Mouse (Mus musculus) ES-E14 (cell line): ENCODE results near the gene Tomm22. TPM values are rescaled to one million over a fixed set of nuclear protein-coding genes. Genes with fewer than 3 reads are reported as not detected.
"Not testable (repeated sequence)": the region's sequence is repeated elsewhere in the genome, so short reads cannot be mapped to it uniquely, and the experiment has no call there.

Source experiments
- DNase-seq: peaks from one replicate; pipeline ENCODE4 v3.0.0-alpha.2; 2013; ENCODE audit warnings: low read depth, low spot score
- H3K27ac ChIP-seq: 2 replicates; pipeline ENCODE4 v1.5.1; 2012; ENCODE audit warnings: low read depth, mild to moderate bottlenecking, low read length, moderate library complexity, mixed read lengths; ENCODE audit not compliant: poor library complexity, insufficient read depth, severe bottlenecking
- H3K36me3 ChIP-seq: 2 replicates; pipeline ENCODE4 v1.6.1; 2012; ENCODE audit warnings: mild to moderate bottlenecking, low read length, moderate library complexity, mixed read lengths; ENCODE audit not compliant: control insufficient read depth, poor library complexity, insufficient read depth, severe bottlenecking
- H3K4me1 ChIP-seq, 2 experiments: fragments of 150-350 bp in 1 of 2; sonication (generic) in 1 of 2; 2 replicates each; pipeline ENCODE4 v1.6.1; 2012; ENCODE audit warnings: low read length in 2 of 2, mild to moderate bottlenecking in 1 of 2, mixed read lengths in 1 of 2; ENCODE audit not compliant: control insufficient read depth in 2 of 2, insufficient read depth in 2 of 2, poor library complexity in 1 of 2
- H3K4me3 ChIP-seq, 2 experiments: fragments of 150-350 bp in 1 of 2; sonication (generic) in 1 of 2; 2 replicates each; pipeline ENCODE4 v1.5.1; 2012; ENCODE audit warnings: low read length in 2 of 2, low read depth in 1 of 2, mild to moderate bottlenecking in 1 of 2, mixed read lengths in 1 of 2; ENCODE audit not compliant: insufficient read depth in 1 of 2, poor library complexity in 1 of 2, severe bottlenecking in 1 of 2
- H3K9ac ChIP-seq: 2 replicates; pipeline ENCODE4 v1.6.1; 2012; ENCODE audit warnings: low read depth, mild to moderate bottlenecking, low read length, mixed read lengths; ENCODE audit not compliant: poor library complexity, insufficient read depth, severe bottlenecking
- H3K9me3 ChIP-seq: fragments of 150-350 bp; sonication (generic); 2 replicates; pipeline ENCODE4 v1.6.1; 2012; ENCODE audit warnings: low read depth, mild to moderate bottlenecking, low read length; ENCODE audit not compliant: control insufficient read depth, insufficient read depth
- CHD2 ChIP-seq: IDR thresholded peaks from 2 replicates; pipeline ENCODE4 v1.6.1; 2014; ENCODE audit warnings: mild to moderate bottlenecking, low read depth, low read length, inconsistent platforms
- HCFC1 ChIP-seq: IDR thresholded peaks from 2 replicates; pipeline ENCODE4 v1.6.1; 2012; ENCODE audit warnings: low read length, inconsistent platforms, borderline replicate concordance; ENCODE audit not compliant: insufficient read depth
- MAFK ChIP-seq: IDR thresholded peaks from 2 replicates; pipeline ENCODE4 v1.6.1; 2014; ENCODE audit warnings: mild to moderate bottlenecking, low read depth, low read length, inconsistent platforms; ENCODE audit not compliant: insufficient read depth
- ZC3H11A ChIP-seq: IDR thresholded peaks from 2 replicates; pipeline ENCODE4 v1.6.1; 2012; ENCODE audit warnings: low read depth, mild to moderate bottlenecking, inconsistent platforms, low read length, borderline replicate concordance
- ZNF384 ChIP-seq: IDR thresholded peaks from 2 replicates; pipeline ENCODE4 v1.6.1; 2012; ENCODE audit warnings: low read depth, low read length, inconsistent platforms
- in situ Hi-C, 2 experiments: fragments of 600-800 bp; cut with MboI; formaldehyde crosslinking; loops; one replicate each; pipeline ENCODE4 v1.15.1; 2025; ENCODE audit warnings: low sequenced_read_pairs in 2 of 2, inconsistent platforms in 1 of 2; ENCODE audit not compliant: unreplicated experiment in 2 of 2
- total RNA-seq: library from RNA; depleted of rRNA; stranded (reverse); fragments of 300-350 nt; gene quantifications from 2 replicates; pipeline ENCODE4 v1.2.3, GENCODE M21; 2012

Gene Tomm22
- total RNA-seq, 1 experiment, result 182 TPM

GRCm38 (mm10) chr15:79669195-79669594 is 1.5 kb upstream of the Tomm22 start:
- TF ChIP-seq ZNF384, result no peak
- TF ChIP-seq HCFC1, result no peak
- TF ChIP-seq MAFK, result no peak
- TF ChIP-seq ZC3H11A, result no peak
- TF ChIP-seq CHD2, result no peak
- no peaks in the 10 kb centered on the region for H3K9me3 ChIP-seq
- no peak overlapping the region for H3K9ac ChIP-seq
- H3K27ac ChIP-seq, result no peak overlapping the region
- in situ Hi-C loops, result no loop called here
- no peak for DNase-seq
- H3K4me1 ChIP-seq, result 0 out of 4 replicates have a peak, but pooled peaks cover 0 to 2% of the 10 kb centered on the region in 2 experiments
- H3K36me3 ChIP-seq, result peaks cover 11% of the 10 kb centered on the region
- no peak overlapping the region for H3K4me3 ChIP-seq

DNA sequence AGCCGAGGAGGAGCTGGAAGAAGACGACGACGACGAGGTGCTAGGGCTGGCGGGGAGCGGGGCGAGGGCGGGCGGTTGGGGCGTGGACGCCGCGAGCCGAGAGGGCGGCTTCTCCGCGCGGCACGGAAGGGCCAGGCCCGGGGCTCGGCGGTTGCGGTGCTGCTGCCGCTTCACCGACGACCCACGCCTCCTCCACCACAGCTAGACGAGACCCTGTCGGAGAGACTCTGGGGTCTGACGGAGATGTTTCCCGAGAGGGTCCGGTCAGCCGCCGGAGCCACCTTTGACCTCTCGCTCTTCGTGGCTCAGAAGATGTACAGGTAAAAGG is 275 bp downstream of the Tomm22 start:
- Histone ChIP-seq H3K27ac (peak overlapping the region; percentile 44; the same call in 1 of the 2 replicates), H3K4me3 (peak overlapping the region; percentile 86 to 98), H3K4me1 (0 out of 4 replicates have a peak, but pooled peaks cover 0 to 2% of the 10 kb centered on the region in 2 experiments), H3K36me3 (peaks cover 24% of the 10 kb centered on the region), H3K9ac (peak overlapping the region; percentile 94), H3K9me3 (no peaks in the 10 kb centered on the region)
- in situ Hi-C loops, result no loop called here
- no peak for TF ChIP-seq ZNF384
- no peak for TF ChIP-seq HCFC1
- no peak for TF ChIP-seq CHD2
- TF ChIP-seq ZC3H11A, result no peak
- TF ChIP-seq MAFK, result no peak
- no peak for DNase-seq

DNA sequence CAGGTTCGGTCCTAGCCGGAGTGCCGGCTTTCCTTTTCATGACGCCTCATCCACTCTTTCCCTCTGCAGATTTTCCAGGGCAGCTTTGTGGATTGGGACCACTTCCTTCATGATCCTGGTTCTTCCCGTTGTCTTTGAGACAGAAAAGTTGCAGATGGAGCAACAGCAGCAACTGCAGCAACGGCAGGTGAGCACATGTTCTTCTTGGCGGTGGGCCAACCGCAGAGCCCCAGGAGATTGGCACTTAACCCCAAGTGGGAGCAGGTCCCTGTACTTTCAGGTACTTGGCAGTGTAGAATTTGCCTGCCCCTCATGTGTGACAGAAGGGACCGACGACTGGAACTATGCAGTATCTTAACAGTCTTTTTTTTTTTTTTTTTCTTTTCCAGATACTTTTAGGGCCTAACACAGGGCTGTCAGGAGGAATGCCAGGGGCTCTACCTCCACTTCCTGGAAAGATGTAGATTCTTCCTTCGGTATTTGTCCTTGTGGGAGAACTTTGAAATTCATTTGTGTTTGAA is 1.2 kb downstream of the Tomm22 start:
- H3K9ac ChIP-seq, result peak overlapping the region; percentile 63
- DNase-seq, H3K9me3 ChIP-seq, in situ Hi-C loops, H3K4me1 ChIP-seq, H3K27ac ChIP-seq: not testable (repeated sequence)
- TF ChIP-seq ZNF384, result peak; percentile 62; the same call in 1 of the 2 replicates
- peak overlapping the region; percentile 86 to 98 for H3K4me3 ChIP-seq
- H3K36me3 ChIP-seq, result peaks cover 26% of the 10 kb centered on the region

DNA sequence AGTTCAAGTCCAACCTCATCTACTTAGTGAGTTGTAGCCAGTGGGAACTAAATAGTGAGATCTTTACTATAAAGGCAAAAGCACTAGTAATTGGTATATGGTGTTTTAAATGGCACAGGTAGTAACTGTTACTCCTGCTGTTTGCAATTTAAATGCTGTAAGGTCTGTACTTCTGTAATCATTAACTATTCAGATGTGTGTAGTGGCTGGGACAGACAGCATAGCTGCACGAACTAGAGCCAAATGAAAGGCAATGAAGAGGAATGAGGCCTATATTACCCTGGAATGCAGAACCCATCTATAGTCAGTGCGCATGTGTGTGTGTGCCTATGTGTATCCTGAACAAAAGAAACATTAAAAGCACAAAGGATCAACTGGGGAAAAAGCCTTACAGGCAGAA is 7.3 kb downstream of the Tomm22 start:
- in situ Hi-C loops, result no loop called here
- TF ChIP-seq HCFC1, result no peak
- TF ChIP-seq MAFK, result no peak
- no peak for TF ChIP-seq ZC3H11A
- no peak for TF ChIP-seq CHD2
- TF ChIP-seq ZNF384, result no peak
- Histone ChIP-seq H3K4me1 (peaks cover 2 to 5% of the 10 kb centered on the region in 2 experiments; a peak in 2 of 4 replicates), H3K9me3 (no peaks in the 10 kb centered on the region), H3K36me3 (peaks cover 28% of the 10 kb centered on the region), H3K4me3 (no peak overlapping the region), H3K27ac (no peak overlapping the region), H3K9ac (no peak overlapping the region)
- DNase-seq, result no peak

- Histone ChIP-seq H3K4me3 (no peak overlapping the region), H3K27ac (no peak overlapping the region), H3K4me1 (peaks cover 2 to 16% of the 10 kb centered on the region in 2 experiments; a peak in 2 of 4 replicates), H3K9ac (no peak overlapping the region), H3K36me3 (peaks cover 4% of the 10 kb centered on the region), H3K9me3 (no peaks in the 10 kb centered on the region)
- no peak for TF ChIP-seq HCFC1
- TF ChIP-seq ZNF384, result no peak
- TF ChIP-seq MAFK, result no peak
- DNase-seq, result no peak
- in situ Hi-C loops, result no loop called here
Observed at GRCm38 (mm10) chr15:79681973-79682372, 11.3 kb downstream of the Tomm22 start.
